9 mouse cellular contexts compared by ENCODE assay signal in genomic region chr1:134079477-134080163, GRCm38 (mm10). TPM values are rescaled to one million over a fixed set of nuclear protein-coding genes. Genes with fewer than 3 reads are reported as not detected.
DNase-seq lines count a peak whose midpoint lies in the region; ATAC-seq lines count a peak whose summit lies in the region.
"Had no signal": no experiment of that assay in that cellular context is flagged by ENCODE, and none has a peak within 500 bp of the region (broad histone marks: within the 10 kb centered on the region; RNA-seq: fewer than 3 reads in every experiment).

No protein-coding gene starts in this region.

- DNase-seq in embryo, embryonic 10 days (ENCODE audit: low spot score): peak; percentile 48
- no peak for DNase-seq in embryo, embryonic 11 days
- peak; percentile 49 for DNase-seq in adrenal gland, postnatal 25 days
- DNase-seq in induced T-regulatory cell, adult 2 months (ENCODE audit: low read depth): peak; percentile 71
- peak; percentile 66 for DNase-seq in skeletal muscle tissue, adult 2 months (ENCODE audit: low read depth, low spot score)
- DNase-seq in frontal cortex, postnatal 10 days (ENCODE audit: low spot score in 2 of 2): no peak

- WGBS in forebrain, embryonic 16.5 days: 3% methylated on average over 9 of the region's 9 CpGs
- WGBS in liver, embryonic 16.5 days (ENCODE audit: insufficient replicate concordance): 5% methylated on average over 9 of the region's 9 CpGs

- peak overlapping the region; percentile 54 for H3K4me2 ChIP-seq in forebrain, embryonic 16.5 days (ENCODE audit: low read length)
- H3K4me2 ChIP-seq in liver, embryonic 16.5 days (ENCODE audit: low read depth, low read length): peak overlapping the region; percentile 90

- peak overlapping the region; percentile 81 for H3K27ac ChIP-seq in forebrain, embryonic 16.5 days (ENCODE audit: low read length)
- H3K27ac ChIP-seq in liver, embryonic 16.5 days (ENCODE audit: low read length): peak overlapping the region; percentile 88

- peak; percentile 13; the same call in 1 of the 2 replicates for ATAC-seq in forebrain, embryonic 16.5 days
- no peak for ATAC-seq in liver, embryonic 16.5 days (ENCODE audit: low read depth)

- no peaks in the 10 kb centered on the region for H3K9me3 ChIP-seq in forebrain, embryonic 16.5 days (ENCODE audit: control insufficient read depth, low read length)
- H3K9me3 ChIP-seq in liver, embryonic 16.5 days (replicated peaks; ENCODE audit: control insufficient read depth, low read length): no peaks in the 10 kb centered on the region

- peak overlapping the region; percentile 88 for H3K4me3 ChIP-seq in forebrain, embryonic 16.5 days (replicated peaks; ENCODE audit: low read length)
- peak overlapping the region; percentile 60 for H3K4me3 ChIP-seq in liver, embryonic 16.5 days (ENCODE audit: low read depth, low read length)

- peak overlapping the region; percentile 84 for H3K9ac ChIP-seq in forebrain, embryonic 16.5 days (replicated peaks; ENCODE audit: low read depth, low read length)
- H3K9ac ChIP-seq in liver, embryonic 16.5 days (ENCODE audit: low read depth, low read length): peak overlapping the region; percentile 80

- H3K27me3 ChIP-seq in forebrain, embryonic 16.5 days (replicated peaks; ENCODE audit: control insufficient read depth, insufficient read depth, low read length): no peaks in the 10 kb centered on the region
- no peaks in the 10 kb centered on the region for H3K27me3 ChIP-seq in liver, embryonic 16.5 days (ENCODE audit: control insufficient read depth, insufficient read depth, low read depth, low read length)
- H3K27me3 ChIP-seq: Patski had no signal

- H3K4me1 ChIP-seq in forebrain, embryonic 16.5 days (replicated peaks; ENCODE audit: control insufficient read depth, insufficient read depth, low read length): peaks cover 46% of the 10 kb centered on the region
- peaks cover 72% of the 10 kb centered on the region for H3K4me1 ChIP-seq in liver, embryonic 16.5 days (ENCODE audit: control insufficient read depth, low read depth, low read length)

- peaks cover 2% of the 10 kb centered on the region; the same call in 1 of the 2 replicates for H3K36me3 ChIP-seq in forebrain, embryonic 16.5 days (ENCODE audit: control insufficient read depth, insufficient read depth)
- peaks cover 27% of the 10 kb centered on the region for H3K36me3 ChIP-seq in liver, embryonic 16.5 days (ENCODE audit: control insufficient read depth, insufficient read depth)

RNA-seq across cellular contexts. Expression of gene Btg2, which starts 0.7 kb away (rescaled TPM):
- 17.8 and 18.1 TPM in 2 replicates for total RNA-seq in adrenal gland, postnatal 25 days (2021)
- polyA plus RNA-seq in forebrain, embryonic 16.5 days (2015; fragmentation: Nextera tagmentation; extraction: Ambion mirVana): 56.0 and 66.4 TPM in 2 replicates
- polyA plus RNA-seq in liver, embryonic 16.5 days (2015; fragmentation: Nextera tagmentation; extraction: Ambion mirVana): 107 and 109 TPM in 2 replicates

RNA-seq across cellular contexts. Expression of gene Chit1, which starts 31.4 kb away (rescaled TPM):
- not detected in 2 replicates for total RNA-seq in adrenal gland, postnatal 25 days (2021)
- polyA plus RNA-seq in forebrain, embryonic 16.5 days (2015; fragmentation: Nextera tagmentation; extraction: Ambion mirVana): 0.14 TPM in 1 of 2 replicates, not detected in the other
- 0.19 and 0.20 TPM in 2 replicates for polyA plus RNA-seq in liver, embryonic 16.5 days (2015; fragmentation: Nextera tagmentation; extraction: Ambion mirVana)
- polyA plus RNA-seq: Patski had no signal

RNA-seq across cellular contexts. Expression of gene Fmod, which starts 42.6 kb away (rescaled TPM):
- 4.7 and 5.0 TPM in 2 replicates for total RNA-seq in adrenal gland, postnatal 25 days (2021)
- polyA plus RNA-seq in forebrain, embryonic 16.5 days (2015; fragmentation: Nextera tagmentation; extraction: Ambion mirVana): 7.8 and 12.6 TPM in 2 replicates
- polyA plus RNA-seq in liver, embryonic 16.5 days (2015; fragmentation: Nextera tagmentation; extraction: Ambion mirVana): 2.2 and 3.3 TPM in 2 replicates

Comparison
In these comparisons a context has a peak if more than half of its experiments do, and no peak if none do; other contexts are left out.
1. DNase-seq: peak in embryo, embryonic 10 days (single experiment), adrenal gland, postnatal 25 days (single experiment), induced T-regulatory cell, adult 2 months (single experiment) and skeletal muscle tissue, adult 2 months (single experiment); none in embryo, embryonic 11 days (single experiment) and frontal cortex, postnatal 10 days (0 of 2).